Mouse (Mus musculus): ENCODE measurements around the gene R3hdm4.

DNA sequence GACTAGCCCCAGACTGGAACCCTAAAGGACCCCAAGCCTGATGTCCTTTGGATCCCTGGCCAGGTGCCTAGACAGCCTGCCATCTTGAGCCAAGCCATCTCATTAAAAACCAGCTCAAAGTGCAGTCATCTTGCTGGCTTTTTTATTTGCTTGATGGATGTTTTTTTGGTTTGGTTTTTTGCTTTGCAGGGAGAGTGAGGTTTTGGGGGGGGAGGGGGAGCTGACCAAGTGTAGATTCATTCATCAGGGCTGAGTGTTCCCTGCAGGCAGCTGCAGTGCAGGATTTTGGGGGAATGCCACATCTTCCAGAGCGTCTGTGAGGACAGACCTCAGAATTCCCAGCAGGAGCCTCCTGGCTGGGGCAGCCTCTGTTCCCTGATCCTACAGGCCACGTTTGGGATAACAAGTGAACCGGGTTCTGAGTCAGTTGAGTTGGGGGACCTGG, 48.1 kb upstream of the R3hdm4 start:
- TF ChIP-seq EP300 (IDR thresholded peaks at IDR 0.05; ENCODE audit: low read depth) (no peak), CTCF (IDR thresholded peaks at IDR 0.05; ENCODE audit: low read depth) (no peak)
